Mouse (Mus musculus) spleen, adult 2 months (tissue): ENCODE results near the gene Reep1. TPM values are rescaled to one million over a fixed set of nuclear protein-coding genes. Genes with fewer than 3 reads are reported as not detected.

Experiments
- DNase-seq, 2 experiments: peaks; one replicate each; pipeline versions ENCODE4 v3.0.0 to v3.0.0-alpha.2; 2012 to 2021; ENCODE audit warnings: low spot score in 2 of 2, low read depth in 1 of 2
- H3K27ac ChIP-seq: fragments of 200-500 bp; 2 replicates; pipeline ENCODE4 v1.5.1; 2012; ENCODE audit warnings: low read length, inconsistent platforms; ENCODE audit not compliant: insufficient read depth
- H3K27me3 ChIP-seq: fragments of 200-500 bp; 2 replicates; pipeline ENCODE4 v1.6.1; 2012; ENCODE audit warnings: mild to moderate bottlenecking, moderate library complexity, low read length, inconsistent platforms; ENCODE audit not compliant: control insufficient read depth, insufficient read depth
- H3K36me3 ChIP-seq: fragments of 200-500 bp; 2 replicates; pipeline ENCODE4 v1.6.1; 2012; ENCODE audit warnings: mild to moderate bottlenecking, low read length, inconsistent platforms; ENCODE audit not compliant: control insufficient read depth, insufficient read depth
- H3K4me1 ChIP-seq: fragments of 200-500 bp; 2 replicates; pipeline ENCODE4 v1.6.1; 2011; ENCODE audit warnings: inconsistent platforms; ENCODE audit not compliant: control insufficient read depth, insufficient read depth, insufficient read length
- H3K4me3 ChIP-seq: fragments of 200-500 bp; 2 replicates; pipeline ENCODE4 v1.5.1; 2011; ENCODE audit warnings: mild to moderate bottlenecking, inconsistent platforms; ENCODE audit not compliant: insufficient read depth, insufficient read length; ENCODE audit errors: extremely low read depth
- CTCF ChIP-seq: fragments of 200-500 bp; IDR thresholded peaks from 2 replicates; pipeline ENCODE4 v1.5.1; 2011; ENCODE audit warnings: mild to moderate bottlenecking, inconsistent platforms; ENCODE audit not compliant: insufficient read depth, insufficient read length, insufficient replicate concordance; ENCODE audit errors: extremely low read depth
- POLR2A ChIP-seq: fragments of 200-500 bp; IDR thresholded peaks from 2 replicates; pipeline ENCODE4 v1.6.1; 2011; ENCODE audit warnings: low read depth, low read length, inconsistent platforms
- WGBS: fragments of 180-500 bp; shearing (Covaris S2); methylation state at CpG from one replicate; pipeline ENCODE4 v1.1.7; 2018; 5-methylcytosine and 5-hydroxymethylcytosine counted together
- polyA plus RNA-seq: library from polyadenylated mRNA; depleted of rRNA; stranded (reverse); fragments of >200 nt; gene quantifications from 2 replicates; pipeline ENCODE4 v1.2.3, GENCODE M21; 2012

Gene Reep1
- polyA plus RNA-seq, 1 experiment: 0.49 TPM

DNA sequence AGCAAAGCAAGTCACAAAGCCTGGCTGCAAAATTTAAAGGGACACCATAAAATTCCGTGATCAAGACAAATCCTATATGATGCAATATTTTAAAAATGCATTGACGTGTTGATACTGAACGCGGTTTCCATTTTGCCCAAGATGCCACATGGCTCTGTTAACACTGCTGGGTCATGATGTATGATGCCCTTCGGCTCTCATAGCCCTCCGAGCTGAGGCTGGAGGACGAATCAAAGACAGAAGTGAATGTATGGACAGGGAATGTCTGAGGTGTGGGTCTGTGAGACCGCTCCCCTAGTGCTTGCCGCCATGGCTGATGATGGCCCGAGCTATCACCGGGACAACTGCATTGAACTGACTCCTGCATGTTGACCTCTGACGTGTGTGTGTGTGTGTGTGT is 490 bp upstream of the Reep1 start:
- H3K27me3 ChIP-seq: peaks cover 7% of the 10 kb centered on the region
- no peak overlapping the region for H3K4me3 ChIP-seq
- no peaks in the 10 kb centered on the region; the same call in 1 of the 2 replicates for H3K4me1 ChIP-seq
- 86% methylated on average over 12 of the region's 12 CpGs for WGBS
- TF ChIP-seq POLR2A (no peak), CTCF (no peak)
- no peak for DNase-seq
- no peak overlapping the region for H3K27ac ChIP-seq
- H3K36me3 ChIP-seq: no peaks in the 10 kb centered on the region

DNA sequence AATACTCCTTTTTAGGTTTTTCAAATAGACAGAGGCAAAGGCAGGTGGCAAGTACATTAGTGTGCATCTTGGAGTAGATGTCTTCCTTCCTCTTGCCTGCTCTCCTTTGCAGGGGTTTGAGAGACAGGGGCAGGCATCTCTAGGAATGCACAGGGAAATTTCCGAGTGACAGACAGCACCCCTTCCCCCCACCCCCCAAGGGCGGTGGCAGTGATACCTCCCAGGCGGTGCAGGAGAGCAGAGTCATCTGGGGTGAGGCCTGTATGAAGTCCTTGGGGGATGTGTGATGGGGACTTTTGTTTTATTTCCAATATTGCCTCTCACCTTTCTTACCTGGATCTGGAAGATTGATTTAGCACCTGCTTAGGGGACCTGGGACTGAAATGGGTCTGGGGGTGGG is 1.2 kb downstream of the Reep1 start:
- Histone ChIP-seq H3K27me3 (peaks cover 7% of the 10 kb centered on the region), H3K27ac (no peak overlapping the region), H3K4me3 (peak overlapping the region; percentile 33; the same call in 1 of the 2 replicates), H3K36me3 (no peaks in the 10 kb centered on the region), H3K4me1 (no peaks in the 10 kb centered on the region; the same call in 1 of the 2 replicates)
- 25% methylated on average over 3 of the region's 3 CpGs for WGBS
- TF ChIP-seq CTCF (no peak), POLR2A (no peak)
- no peak for DNase-seq

DNA sequence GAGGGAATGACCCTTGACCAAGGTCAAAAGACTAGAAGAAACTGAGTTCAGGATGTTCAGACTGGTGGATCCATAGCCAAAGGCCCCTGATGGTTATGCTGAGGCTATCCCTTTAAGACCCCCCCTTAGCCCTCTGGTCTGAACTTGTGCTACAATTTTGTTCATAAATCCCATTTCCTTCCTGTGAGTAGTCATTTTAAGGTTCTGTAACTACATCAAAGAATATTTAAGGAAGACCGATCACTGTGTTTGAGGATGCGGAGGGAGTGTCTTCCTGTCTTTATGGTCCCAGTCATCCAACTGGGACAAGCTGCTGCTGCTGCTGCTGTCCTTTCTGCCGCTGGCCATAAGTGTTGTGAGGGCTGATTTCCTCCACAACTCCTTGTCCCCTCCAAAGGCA is 3.0 kb downstream of the Reep1 start:
- TF ChIP-seq POLR2A: no peak
- TF ChIP-seq CTCF: no peak
- no peaks in the 10 kb centered on the region for H3K36me3 ChIP-seq
- H3K4me3 ChIP-seq: no peak overlapping the region
- 87% methylated on average over 3 of the region's 3 CpGs for WGBS
- no peaks in the 10 kb centered on the region; the same call in 1 of the 2 replicates for H3K4me1 ChIP-seq
- no peak for DNase-seq
- peaks cover 7% of the 10 kb centered on the region for H3K27me3 ChIP-seq
- H3K27ac ChIP-seq: no peak overlapping the region

DNA sequence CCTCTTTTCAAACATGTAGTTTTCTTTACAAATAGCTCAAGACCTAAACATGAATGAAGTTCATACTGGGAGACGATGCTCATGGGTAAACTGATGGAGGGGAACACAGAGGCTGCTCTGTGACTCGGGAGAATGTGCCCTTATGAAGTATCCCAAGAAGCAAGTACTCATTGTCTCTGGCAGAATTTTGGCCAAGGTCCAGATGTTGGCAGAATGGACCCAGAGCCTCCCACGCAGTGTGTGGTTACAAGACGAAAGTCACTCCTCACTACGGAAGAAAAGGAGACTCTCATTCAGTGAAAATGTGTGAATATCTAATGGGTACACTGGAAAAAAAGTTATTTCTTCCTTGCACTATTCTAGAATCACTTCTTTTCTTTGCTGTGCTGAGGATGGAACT is 3.8 kb downstream of the Reep1 start:
- no peaks in the 10 kb centered on the region; the same call in 1 of the 2 replicates for H3K4me1 ChIP-seq
- TF ChIP-seq POLR2A (no peak), CTCF (no peak)
- no peak for DNase-seq
- H3K36me3 ChIP-seq: no peaks in the 10 kb centered on the region
- no peak overlapping the region for H3K4me3 ChIP-seq
- H3K27ac ChIP-seq: no peak overlapping the region
- WGBS: 86% methylated on average over 5 of the region's 5 CpGs
- H3K27me3 ChIP-seq: peaks cover 7% of the 10 kb centered on the region

DNA sequence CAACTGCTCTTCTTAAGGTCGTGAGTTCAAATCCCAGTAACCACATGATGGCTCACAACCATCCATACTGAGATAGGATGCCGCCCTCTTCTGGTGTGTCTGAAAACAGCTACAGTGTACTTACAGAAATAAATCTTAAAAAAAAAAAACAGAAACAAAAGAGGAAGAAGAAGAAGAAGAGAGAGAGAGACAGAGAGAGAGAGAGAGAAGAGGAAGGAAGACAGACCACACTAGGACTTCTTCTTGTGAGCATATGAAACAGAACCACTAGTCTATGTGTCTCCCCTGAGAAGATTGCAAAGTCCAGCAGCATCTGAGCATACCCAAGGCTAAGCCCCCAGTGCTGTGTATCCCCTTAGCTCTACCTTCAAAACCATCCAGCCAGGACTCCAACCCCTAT is 6.2 kb downstream of the Reep1 start:
- Histone ChIP-seq H3K36me3 (no peaks in the 10 kb centered on the region), H3K27ac (no peak overlapping the region), H3K4me3 (no peak overlapping the region), H3K27me3 (peaks cover under 1% of the 10 kb centered on the region; the same call in 1 of the 2 replicates), H3K4me1 (no peaks in the 10 kb centered on the region)
- no peak for DNase-seq
- WGBS: 71% methylated on average over 2 of the region's 2 CpGs
- TF ChIP-seq POLR2A (no peak), CTCF (no peak)

GRCm38 (mm10) chr6:71715006-71715405 is 7.6 kb downstream of the Reep1 start:
- DNase-seq: no peak
- no peaks in the 10 kb centered on the region for H3K27me3 ChIP-seq
- H3K4me3 ChIP-seq: no peak overlapping the region
- TF ChIP-seq CTCF (no peak), POLR2A (no peak)
- no peaks in the 10 kb centered on the region for H3K36me3 ChIP-seq
- H3K27ac ChIP-seq: no peak overlapping the region
- no peaks in the 10 kb centered on the region for H3K4me1 ChIP-seq
- 89% methylated on average over 5 of the region's 5 CpGs for WGBS

DNA sequence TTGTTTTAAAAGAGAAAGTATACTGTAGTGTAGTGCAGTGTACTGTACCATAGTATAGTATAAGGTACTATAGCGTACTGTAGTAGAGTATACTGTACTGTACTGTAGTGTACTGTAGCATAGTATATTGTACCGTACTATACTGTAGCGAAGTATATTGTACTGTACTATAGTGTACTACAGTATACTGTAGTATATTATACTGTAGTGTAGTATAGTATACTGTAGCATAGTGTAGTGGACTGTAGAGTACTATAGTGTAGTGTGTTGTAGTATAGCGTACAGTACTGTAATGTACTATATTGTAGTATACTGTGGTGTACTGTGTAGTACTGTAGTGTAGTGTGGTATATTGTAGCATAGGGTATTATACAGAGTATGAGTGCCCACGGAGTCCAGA is 9.1 kb downstream of the Reep1 start:
- H3K36me3 ChIP-seq: no peaks in the 10 kb centered on the region
- no peaks in the 10 kb centered on the region for H3K27me3 ChIP-seq
- no peak for DNase-seq
- WGBS: 91% methylated on average over 5 of the region's 5 CpGs
- no peak overlapping the region for H3K4me3 ChIP-seq
- TF ChIP-seq CTCF (no peak), POLR2A (no peak)
- H3K4me1 ChIP-seq: no peaks in the 10 kb centered on the region
- H3K27ac ChIP-seq: no peak overlapping the region
